Mouse (Mus musculus) embryonic fibroblast, embryonic 13.5 days (primary cell): ENCODE measurements around the gene Foxp1.

Experiments used
- CTCF ChIP-seq: IDR thresholded peaks from 2 replicates; pipeline ENCODE4 v1.5.1; 2011; ENCODE audit warnings: mild to moderate bottlenecking, control low read depth, low read length, moderate library complexity, borderline replicate concordance; ENCODE audit not compliant: insufficient read depth
- POLR2A ChIP-seq: IDR thresholded peaks from 2 replicates; pipeline ENCODE4 v1.6.1; 2011; ENCODE audit warnings: low read depth, mild to moderate bottlenecking, control low read depth, low read length, moderate library complexity

DNA sequence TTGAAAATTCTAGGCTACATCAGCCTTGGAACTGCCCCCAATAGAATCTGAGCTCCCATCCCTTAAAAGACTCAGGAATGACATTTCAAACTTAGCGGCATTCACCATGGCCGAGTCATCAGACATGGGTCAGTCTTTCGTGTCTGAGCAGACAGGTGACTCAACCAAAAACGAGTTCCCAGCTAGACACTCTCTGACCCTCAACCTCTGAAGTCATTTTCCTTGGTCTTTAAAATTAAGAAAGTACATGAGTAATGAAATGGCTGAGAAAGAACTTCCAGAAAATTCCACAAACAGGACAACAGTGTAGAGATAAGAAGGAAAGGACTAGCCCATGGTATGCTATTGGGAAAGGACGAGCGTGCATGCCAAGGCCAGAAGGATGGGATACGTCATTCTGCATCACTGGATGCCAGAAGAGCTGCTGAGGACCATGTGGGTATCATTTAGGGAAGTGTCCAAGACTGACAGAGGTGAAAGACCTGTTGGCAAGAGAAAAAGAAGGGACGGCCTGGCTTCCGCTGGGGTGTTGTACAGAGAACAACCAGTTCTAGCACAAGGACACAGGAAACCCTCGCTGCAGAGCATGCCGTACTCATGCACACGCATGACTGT, 75.6 kb downstream of the Foxp1 start:
- TF ChIP-seq CTCF (no peak), POLR2A (no peak)
